Mouse (Mus musculus) ES-Bruce4 (cell line): ENCODE results near the gene Cdk17.

ENCODE experiments used
- CTCF ChIP-seq: IDR thresholded peaks from one replicate; pipeline ENCODE4 v1.8.1; 2011; ENCODE audit warnings: low read depth, low read length
- EP300 ChIP-seq: IDR thresholded peaks from 2 replicates; pipeline ENCODE4 v1.6.1; 2011; ENCODE audit warnings: low read depth, low read length; ENCODE audit not compliant: insufficient read depth
- POLR2A ChIP-seq: IDR thresholded peaks from one replicate; pipeline ENCODE4 v1.8.1; 2011; ENCODE audit warnings: low read length; ENCODE audit not compliant: insufficient read depth

DNA sequence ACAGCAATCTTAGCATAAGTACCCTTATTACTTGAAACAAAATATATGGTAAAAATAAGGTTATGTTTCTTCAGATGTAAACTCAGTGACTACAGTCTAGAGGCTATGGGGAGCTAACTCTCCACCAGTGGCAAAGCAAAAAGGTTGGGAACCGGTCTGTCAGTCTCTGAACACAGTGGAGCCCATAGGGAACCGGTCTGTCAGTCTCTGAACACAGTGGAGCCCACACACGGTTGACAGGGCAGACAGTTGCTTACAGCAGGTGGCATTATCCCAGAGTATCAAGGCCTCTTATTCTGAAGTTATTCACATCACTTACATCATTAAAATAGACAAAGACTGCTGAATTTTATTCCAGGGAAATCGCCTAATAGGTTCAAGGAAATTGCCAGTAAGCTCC, 70.8 kb downstream of the Cdk17 start:
- no peak for TF ChIP-seq CTCF
- TF ChIP-seq POLR2A, result no peak
- TF ChIP-seq EP300, result no peak
